Mouse (Mus musculus): Measurements from ENCODE around the gene Ccdc85b. TPM values are rescaled to one million over a fixed set of nuclear protein-coding genes. Genes with fewer than 3 reads are reported as not detected.
A peak's percentile ranks its signal among the peaks of the same experiment; 100 is the strongest.

Ccdc85b gene
- total RNA-seq, 2 experiments from 2014 or later: 32.9 to 35.9 TPM

- DNase-seq (ENCODE audit: extremely low spot score in 1 of 2, low spot score in 1 of 2): peak; percentile 89 to 96
Measured at GRCm38 (mm10) chr19:5456922-5457745, 560 bp downstream of the Ccdc85b start.

- DNase-seq (ENCODE audit: extremely low spot score in 1 of 2, low spot score in 1 of 2): no peak
Measured at GRCm38 (mm10) chr19:5456241-5456921, 1.3 kb downstream of the Ccdc85b start.

- DNase-seq (ENCODE audit: extremely low spot score in 1 of 2, low spot score in 1 of 2): no peak
Measured at GRCm38 (mm10) chr19:5455568-5455967, 2.1 kb downstream of the Ccdc85b start.

DNA sequence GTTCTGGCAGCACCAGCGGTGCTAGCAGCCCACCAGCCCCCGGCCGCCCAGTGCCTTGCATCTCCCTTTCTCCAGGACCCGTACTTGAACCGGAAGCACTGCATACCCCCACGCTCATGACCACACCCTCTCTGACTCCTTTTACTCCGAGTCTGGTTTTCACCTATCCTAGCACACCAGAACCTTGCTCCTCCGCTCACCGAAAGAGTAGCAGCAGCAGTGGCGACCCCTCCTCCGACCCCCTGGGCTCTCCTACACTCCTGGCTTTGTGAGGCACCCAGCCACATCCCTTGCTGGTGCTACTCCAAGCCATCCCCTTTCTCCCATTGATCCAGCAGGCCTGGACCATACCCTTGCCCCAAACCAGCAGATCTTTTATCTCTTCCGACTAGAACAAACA is 2.7 kb downstream of the Ccdc85b start:
- DNase-seq (ENCODE audit: extremely low spot score in 1 of 2, low spot score in 1 of 2): no peak

GRCm38 (mm10) chr19:5451766-5452165 is 5.9 kb downstream of the Ccdc85b start:
- DNase-seq (ENCODE audit: extremely low spot score in 1 of 2, low spot score in 1 of 2): no peak

DNA sequence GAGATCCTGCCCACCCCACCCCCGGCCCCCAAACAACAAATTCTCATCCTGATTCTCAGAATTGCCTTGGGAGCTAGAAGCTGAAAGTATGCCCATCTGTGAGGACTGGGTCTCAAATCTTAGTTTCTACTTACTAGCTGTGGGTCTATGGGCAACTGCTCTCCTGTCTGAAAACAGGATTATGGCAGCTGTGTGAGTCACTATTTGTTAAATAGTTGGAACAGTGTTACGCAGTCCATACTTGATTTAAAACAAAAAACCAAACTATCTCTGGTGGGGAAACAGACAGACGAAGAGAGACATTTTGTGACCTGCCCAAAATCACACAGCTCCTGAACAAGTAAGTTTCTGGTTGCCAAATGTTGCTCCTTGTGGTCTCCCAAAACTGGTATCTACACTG is 8.0 kb downstream of the Ccdc85b start:
- DNase-seq (ENCODE audit: extremely low spot score in 1 of 2, low spot score in 1 of 2): no peak

- no peak for DNase-seq (ENCODE audit: extremely low spot score in 1 of 2, low spot score in 1 of 2)
Measured at GRCm38 (mm10) chr19:5448354-5449150, 9.1 kb downstream of the Ccdc85b start.

DNA sequence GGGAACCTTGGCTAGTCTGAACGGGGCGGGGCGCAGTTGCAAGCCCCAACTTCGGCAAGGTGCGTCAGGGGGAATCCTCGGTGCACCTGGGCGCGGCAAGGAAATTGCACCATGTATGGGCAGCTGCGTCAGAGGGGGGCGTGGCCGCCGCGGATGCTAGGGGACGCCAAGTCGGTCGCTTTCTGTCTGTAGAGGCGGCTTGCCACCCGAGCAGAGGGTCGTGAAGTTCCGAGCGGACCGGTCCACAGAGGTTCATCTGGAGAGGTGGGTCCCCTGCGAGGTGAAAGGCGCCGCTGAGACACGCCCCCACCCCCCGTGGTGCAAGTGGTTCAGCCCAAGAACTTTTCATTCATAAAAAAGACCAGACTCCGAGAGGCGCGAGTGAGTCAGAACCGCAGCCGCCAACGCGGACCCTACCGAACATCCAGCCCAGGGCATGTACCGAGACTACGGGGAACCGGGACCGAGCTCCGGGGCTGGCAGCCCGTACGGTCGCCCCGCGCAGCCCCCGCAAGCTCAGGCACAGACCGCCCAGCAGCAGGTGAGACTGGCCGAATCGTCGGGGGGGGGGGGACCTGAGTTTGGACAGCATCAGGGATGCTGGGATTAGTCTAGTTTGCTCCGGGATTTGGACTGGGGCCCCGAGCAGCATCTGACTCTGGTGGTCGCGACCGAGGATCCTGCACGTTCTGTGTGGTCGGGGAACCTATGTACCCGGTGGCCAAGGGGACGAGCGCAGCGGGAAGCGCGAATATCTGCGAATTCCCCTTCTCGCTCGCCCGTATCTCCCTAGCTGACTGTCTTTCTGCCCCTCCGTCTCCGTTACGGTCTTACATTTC is 10.0 kb downstream of the Ccdc85b start, which contains the start of gene Fosl1:
TSS of gene Fosl1 (plus strand) at position 33 of the 839 bp plus-strand sequence.
- peak in 1 of 2 experiments; percentile 57 for DNase-seq (ENCODE audit: extremely low spot score in 1 of 2, low spot score in 1 of 2)

DNA sequence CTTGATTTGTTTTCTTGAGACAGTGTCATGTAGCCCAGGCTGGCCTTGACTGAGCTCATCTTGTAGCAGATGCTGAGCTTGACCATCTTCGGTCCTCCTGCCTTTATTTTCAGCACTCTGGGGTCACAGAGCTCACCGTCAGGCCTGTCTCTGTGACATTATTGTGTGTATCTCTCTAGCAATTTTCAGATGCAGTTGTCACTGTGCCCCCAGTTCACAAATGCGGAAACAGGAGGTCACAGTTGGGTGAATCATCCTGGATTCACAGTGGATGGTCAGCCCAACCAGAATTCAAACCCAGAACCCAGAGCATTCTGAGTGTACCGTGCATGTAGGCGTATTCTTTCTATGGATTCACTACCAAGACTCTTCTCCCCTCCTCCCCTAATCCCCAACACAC is 11.9 kb downstream of the Ccdc85b start:
- DNase-seq (ENCODE audit: extremely low spot score in 1 of 2, low spot score in 1 of 2): no peak

DNA sequence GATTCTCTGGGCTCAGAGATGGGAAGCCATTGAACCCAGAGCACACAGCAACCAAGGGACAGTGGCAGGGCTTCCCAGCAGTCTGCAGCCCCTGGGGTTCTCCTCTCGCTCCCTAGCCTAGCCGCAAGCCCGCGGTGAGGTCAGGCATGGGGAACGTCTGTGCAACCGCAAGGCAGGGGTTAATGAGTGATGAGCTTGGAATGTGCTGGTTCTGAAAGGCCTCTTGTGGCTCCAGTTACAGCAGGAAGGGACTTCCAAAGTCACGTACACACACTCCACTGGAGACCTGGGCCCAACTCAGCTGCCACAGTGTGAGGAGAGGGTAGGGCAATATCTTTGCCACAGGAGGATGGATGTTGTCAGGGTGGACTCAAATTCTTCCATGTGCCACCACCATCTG is 12.7 kb downstream of the Ccdc85b start:
- DNase-seq (ENCODE audit: extremely low spot score in 1 of 2, low spot score in 1 of 2): no peak

- no peak for DNase-seq (ENCODE audit: extremely low spot score in 1 of 2, low spot score in 1 of 2)
Measured at GRCm38 (mm10) chr19:5444371-5444908, 13.3 kb downstream of the Ccdc85b start.

DNA sequence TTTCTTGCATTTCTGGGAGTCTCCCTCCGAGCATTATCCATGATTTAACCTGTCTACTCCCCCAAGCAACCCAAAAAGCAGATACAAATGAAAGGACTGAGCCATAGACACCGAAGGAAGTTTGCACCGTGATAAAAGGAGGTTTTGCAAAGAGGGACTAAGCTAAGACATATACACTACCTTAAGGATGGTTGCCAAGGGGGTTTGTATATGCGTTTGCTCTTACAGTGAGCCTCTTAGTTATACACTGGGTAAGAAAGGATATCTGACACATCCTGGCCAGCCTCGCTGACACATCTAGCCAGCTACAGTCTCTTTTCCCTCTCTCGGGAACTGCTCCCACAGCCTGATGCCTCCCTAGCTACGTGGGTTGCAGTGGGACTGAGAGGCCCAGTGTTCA is 23.7 kb downstream of the Ccdc85b start:
- no peak for DNase-seq (ENCODE audit: extremely low spot score in 1 of 2, low spot score in 1 of 2)

DNA sequence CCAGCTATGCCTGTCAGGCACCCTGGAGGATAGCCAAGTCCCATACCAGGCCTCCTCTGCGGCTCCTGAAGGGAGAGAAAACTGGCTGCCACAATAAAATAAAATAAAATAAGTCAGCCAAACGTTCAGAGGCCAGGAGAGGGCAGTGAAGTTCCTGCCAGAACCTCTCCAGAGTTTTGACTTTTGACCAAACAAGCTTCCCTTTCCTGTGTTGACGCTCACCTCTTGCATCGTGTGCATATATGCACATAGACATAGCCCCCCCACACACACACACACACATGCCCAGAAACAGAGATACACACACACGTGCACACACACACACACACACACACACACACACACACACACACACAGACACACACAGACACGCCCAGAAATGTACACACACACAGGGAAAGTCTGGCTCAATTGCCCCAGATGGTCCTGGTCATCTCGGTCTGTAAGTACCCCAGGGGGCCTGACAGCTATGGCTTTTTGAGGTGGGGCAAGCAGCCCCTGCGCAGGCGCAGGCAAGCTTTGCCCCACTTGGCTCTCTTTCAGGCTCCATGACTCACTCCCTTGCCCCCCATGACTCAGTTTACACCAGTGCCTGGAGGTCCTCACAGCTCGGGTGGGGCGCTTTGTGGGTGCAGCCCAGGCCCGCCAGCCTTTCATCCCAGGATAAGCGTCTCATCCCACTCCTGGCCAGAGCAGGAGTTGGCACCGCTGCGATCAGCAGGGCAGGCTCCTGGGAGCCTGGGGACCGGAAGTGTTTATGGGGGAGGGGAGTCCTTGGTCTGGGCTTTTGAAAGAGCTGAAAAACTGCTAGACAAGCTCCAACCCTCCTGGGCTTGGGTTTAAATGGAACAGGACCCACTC is 24.5 kb downstream of the Ccdc85b start:
- DNase-seq (ENCODE audit: extremely low spot score in 1 of 2, low spot score in 1 of 2): no peak

DNA sequence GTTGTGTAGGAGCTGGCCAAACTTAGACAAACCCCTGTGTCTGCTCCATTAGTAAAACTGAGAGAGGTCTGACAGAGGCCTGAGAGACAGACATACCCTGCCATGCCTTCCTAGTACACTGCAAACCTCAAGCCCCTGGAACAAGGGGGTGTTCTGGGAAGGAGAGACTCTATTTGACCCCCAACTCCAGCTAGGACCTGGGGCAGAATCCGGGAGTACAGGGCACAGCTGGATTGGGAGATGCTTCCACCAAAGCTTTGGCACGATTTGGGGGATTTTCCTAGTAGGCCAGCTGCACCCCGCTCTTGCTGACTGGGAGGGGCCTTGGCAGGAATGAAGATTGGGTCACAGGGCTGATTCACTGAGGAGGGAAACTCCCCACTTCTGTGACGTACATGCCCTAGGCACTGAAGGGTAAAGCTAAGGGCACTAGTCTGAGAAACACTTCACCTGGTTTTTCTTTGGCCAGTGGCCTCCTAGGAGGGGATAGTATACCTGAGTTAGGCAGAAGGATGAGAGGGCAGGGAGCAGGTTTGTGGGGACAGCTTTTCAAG is 25.7 kb downstream of the Ccdc85b start:
- DNase-seq (ENCODE audit: extremely low spot score in 1 of 2, low spot score in 1 of 2): no peak

DNA sequence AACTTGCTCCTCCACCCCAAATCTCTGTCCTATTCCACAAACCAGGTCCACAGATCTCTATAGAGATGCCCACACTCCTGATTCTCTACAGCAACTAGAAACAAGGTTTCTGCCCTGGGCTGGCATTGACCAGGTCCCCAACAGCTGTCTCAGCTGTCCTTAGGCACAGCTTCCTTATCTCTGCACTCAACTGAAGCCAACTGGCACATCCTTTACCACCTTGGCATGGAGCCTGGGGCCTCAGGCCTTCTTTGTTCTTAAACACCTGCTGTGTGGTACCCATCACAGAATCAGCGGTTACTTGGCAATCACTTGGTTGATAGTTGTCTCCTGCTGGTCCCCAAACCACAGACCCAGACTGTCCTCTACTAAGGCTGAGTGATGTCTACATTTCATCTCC is 27.3 kb downstream of the Ccdc85b start:
- DNase-seq (ENCODE audit: extremely low spot score in 1 of 2, low spot score in 1 of 2): no peak

GRCm38 (mm10) chr19:5429806-5430205 is 27.9 kb downstream of the Ccdc85b start:
- DNase-seq (ENCODE audit: extremely low spot score in 1 of 2, low spot score in 1 of 2): no peak

- no peak for DNase-seq (ENCODE audit: extremely low spot score in 1 of 2, low spot score in 1 of 2)
Measured at GRCm38 (mm10) chr19:5429219-5429618, 28.5 kb downstream of the Ccdc85b start.

DNA sequence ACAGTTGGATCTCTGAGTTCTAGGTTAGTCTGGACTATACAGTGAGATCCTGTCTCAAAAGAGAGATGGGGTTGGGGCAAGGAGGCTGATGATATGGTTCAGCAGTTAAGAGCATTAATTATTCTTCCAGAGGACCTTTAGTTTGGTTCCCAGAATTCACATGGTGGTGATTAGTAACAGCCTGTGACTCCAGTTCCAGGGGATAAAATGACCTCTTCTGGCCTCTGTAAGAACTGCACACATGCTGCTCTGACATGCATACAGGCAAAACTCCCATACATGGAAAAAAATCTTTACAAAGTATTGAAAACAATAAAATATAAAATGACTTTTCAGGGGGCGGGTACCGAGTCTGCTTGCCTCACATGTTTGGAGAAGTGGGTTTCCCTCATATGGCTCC is 29.6 kb downstream of the Ccdc85b start:
- no peak for DNase-seq (ENCODE audit: extremely low spot score in 1 of 2, low spot score in 1 of 2)
